Mouse (Mus musculus): ENCODE data around the gene Vmn2r56. TPM values are rescaled to one million over a fixed set of nuclear protein-coding genes. Genes with fewer than 3 reads are reported as not detected.
"Not testable (repeated sequence)": the region's sequence is repeated elsewhere in the genome, so short reads cannot be mapped to it uniquely, and the experiment has no call there.

The Vmn2r56 gene
- not detected in 2 replicates for polyA plus RNA-seq (2015; fragmentation: Nextera tagmentation; extraction: Ambion mirVana)

DNA sequence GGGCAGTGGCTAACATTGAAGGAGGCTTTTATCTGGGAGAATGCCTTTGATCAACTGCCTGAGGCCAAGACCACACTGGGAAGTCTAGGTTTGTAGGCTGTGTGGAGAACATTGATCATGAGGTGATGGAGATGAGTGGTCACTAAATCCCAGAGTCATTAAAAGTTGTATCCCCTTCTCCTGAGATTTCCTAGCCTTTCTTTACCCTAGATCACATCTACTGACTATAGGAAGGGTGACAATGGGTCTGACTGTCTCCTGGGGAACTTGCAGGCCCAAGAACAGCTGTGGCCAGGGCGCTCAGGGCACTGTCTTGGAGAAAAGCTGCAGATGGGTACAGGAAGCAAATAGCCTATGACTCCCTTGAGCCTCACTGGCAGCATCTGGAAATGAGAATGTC lies at the start of gene Vmn2r56:
Gene Vmn2r56 (minus strand): TSS at position 101 of the 400 bp plus-strand sequence.
- no peaks in the 10 kb centered on the region for H3K27me3 ChIP-seq (replicated peaks; ENCODE audit: control insufficient read depth, insufficient read depth, low read length)
- H3K9ac ChIP-seq (ENCODE audit: low read depth, low read length), result no peak within 1 kb of the TSS
- WGBS, result 41% methylated on average over 1 of the region's 1 CpGs
- no peak within 1 kb of the TSS for H3K4me2 ChIP-seq (ENCODE audit: low read depth, low read length)
- no peak for ATAC-seq
- no peak within 1 kb of the TSS for H3K27ac ChIP-seq (ENCODE audit: low read length)
- no peaks in the 10 kb centered on the region for H3K4me1 ChIP-seq (ENCODE audit: control insufficient read depth, insufficient read depth, low read length)
- no peaks in the 10 kb centered on the region for H3K36me3 ChIP-seq (ENCODE audit: control insufficient read depth, insufficient read depth, low read length)
- H3K4me3 ChIP-seq (ENCODE audit: low read length), result no peak within 1 kb of the TSS
- H3K9me3 ChIP-seq (ENCODE audit: control insufficient read depth, low read length), result no peaks in the 10 kb centered on the region

DNA sequence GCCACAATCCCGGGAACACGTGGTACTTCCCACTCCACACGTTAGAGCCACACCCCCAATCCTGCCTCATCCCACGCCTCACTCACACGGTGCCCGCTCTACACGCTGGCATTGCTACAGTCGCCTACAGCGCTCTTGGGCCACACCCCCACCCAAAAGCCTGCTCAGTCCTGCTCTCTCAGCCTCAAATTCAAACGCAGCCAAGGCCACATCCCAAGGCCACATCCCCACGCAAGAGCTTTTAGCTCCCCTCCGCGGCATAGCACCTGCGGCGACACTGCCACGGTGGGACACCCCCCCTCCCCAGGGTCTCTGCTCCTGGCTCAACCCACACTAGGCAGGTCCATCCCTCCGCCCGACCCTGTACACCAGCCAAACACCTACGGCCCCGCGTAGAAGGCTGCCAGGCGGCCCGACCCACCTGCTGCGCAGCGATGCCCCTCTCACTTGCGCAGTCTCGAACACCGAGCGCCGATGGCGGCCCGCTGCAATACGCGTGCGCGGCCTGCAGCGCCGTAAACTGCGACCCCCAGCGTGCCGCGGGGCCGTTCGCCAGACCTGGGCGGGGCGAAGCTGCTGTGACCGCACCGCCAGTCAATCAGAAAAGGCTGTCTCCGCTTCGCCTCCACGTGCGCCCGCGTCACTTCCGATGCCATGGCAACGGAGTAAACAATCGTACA lies 45.5 kb upstream of the Vmn2r56 start:
- ATAC-seq, result peak; percentile 96
- peak overlapping the region; percentile 41; the same call in 1 of the 2 replicates for H3K27ac ChIP-seq (ENCODE audit: low read length)
- H3K4me1 ChIP-seq (ENCODE audit: control insufficient read depth, insufficient read depth, low read length), result no peaks in the 10 kb centered on the region; the same call in 1 of the 2 replicates
- H3K9me3 ChIP-seq (ENCODE audit: control insufficient read depth, low read length), result no peaks in the 10 kb centered on the region
- no peaks in the 10 kb centered on the region for H3K36me3 ChIP-seq (ENCODE audit: control insufficient read depth, insufficient read depth, low read length)
- no peaks in the 10 kb centered on the region for H3K27me3 ChIP-seq (replicated peaks; ENCODE audit: control insufficient read depth, insufficient read depth, low read length)
- H3K9ac ChIP-seq (ENCODE audit: low read depth, low read length), result peak overlapping the region; percentile 79
- peak overlapping the region; percentile 99 for H3K4me2 ChIP-seq (ENCODE audit: low read depth, low read length)
- WGBS, result under 1% methylated on average over 57 of the region's 57 CpGs
- H3K4me3 ChIP-seq (ENCODE audit: low read length), result peak overlapping the region; percentile 69

- Histone ChIP-seq H3K9ac (ENCODE audit: low read depth, low read length) (peak overlapping the region; percentile 79), H3K4me1 (ENCODE audit: control insufficient read depth, insufficient read depth, low read length) (no peaks in the 10 kb centered on the region; the same call in 1 of the 2 replicates), H3K9me3 (ENCODE audit: control insufficient read depth, low read length) (no peaks in the 10 kb centered on the region), H3K27me3 (replicated peaks; ENCODE audit: control insufficient read depth, insufficient read depth, low read length) (no peaks in the 10 kb centered on the region), H3K27ac (ENCODE audit: low read length) (no peak overlapping the region), H3K4me2 (ENCODE audit: low read depth, low read length) (peak overlapping the region; percentile 99), H3K4me3 (ENCODE audit: low read length) (peak overlapping the region; percentile 69), H3K36me3 (ENCODE audit: control insufficient read depth, insufficient read depth, low read length) (no peaks in the 10 kb centered on the region)
- ATAC-seq, result no peak; the same call in 1 of the 2 replicates
- 18% methylated on average over 10 of the region's 10 CpGs for WGBS
Measured at GRCm38 (mm10) chr7:12779782-12780150, 45.0 kb upstream of the Vmn2r56 start.

GRCm38 (mm10) chr7:12779141-12779540 lies 44.3 kb upstream of the Vmn2r56 start:
- H3K36me3 ChIP-seq (ENCODE audit: control insufficient read depth, insufficient read depth, low read length), result no peaks in the 10 kb centered on the region
- no peak overlapping the region for H3K27ac ChIP-seq (ENCODE audit: low read length)
- whole genome bisulfite sequencing, result 86% methylated on average over 5 of the region's 5 CpGs
- H3K9me3 ChIP-seq (ENCODE audit: control insufficient read depth, low read length), result no peaks in the 10 kb centered on the region
- H3K4me3 ChIP-seq (ENCODE audit: low read length), result no peak overlapping the region
- ATAC-seq, result no peak
- H3K9ac ChIP-seq (ENCODE audit: low read depth, low read length), result no peak overlapping the region; the same call in 1 of the 2 replicates
- no peak overlapping the region for H3K4me2 ChIP-seq (ENCODE audit: low read depth, low read length)
- H3K27me3 ChIP-seq (replicated peaks; ENCODE audit: control insufficient read depth, insufficient read depth, low read length), result no peaks in the 10 kb centered on the region
- H3K4me1 ChIP-seq (ENCODE audit: control insufficient read depth, insufficient read depth, low read length), result no peaks in the 10 kb centered on the region; the same call in 1 of the 2 replicates

GRCm38 (mm10) chr7:12774606-12775005 lies 39.8 kb upstream of the Vmn2r56 start:
- H3K36me3 ChIP-seq (ENCODE audit: control insufficient read depth, insufficient read depth, low read length), result no peaks in the 10 kb centered on the region
- no peaks in the 10 kb centered on the region for H3K4me1 ChIP-seq (ENCODE audit: control insufficient read depth, insufficient read depth, low read length)
- WGBS, result 97% methylated on average over 1 of the region's 1 CpGs
- ATAC-seq, result no peak
- no peak overlapping the region for H3K9ac ChIP-seq (ENCODE audit: low read depth, low read length)
- no peak overlapping the region for H3K27ac ChIP-seq (ENCODE audit: low read length)
- no peaks in the 10 kb centered on the region for H3K9me3 ChIP-seq (ENCODE audit: control insufficient read depth, low read length)
- H3K4me3 ChIP-seq (ENCODE audit: low read length), result no peak overlapping the region
- no peaks in the 10 kb centered on the region for H3K27me3 ChIP-seq (replicated peaks; ENCODE audit: control insufficient read depth, insufficient read depth, low read length)
- H3K4me2 ChIP-seq (ENCODE audit: low read depth, low read length), result no peak overlapping the region

DNA sequence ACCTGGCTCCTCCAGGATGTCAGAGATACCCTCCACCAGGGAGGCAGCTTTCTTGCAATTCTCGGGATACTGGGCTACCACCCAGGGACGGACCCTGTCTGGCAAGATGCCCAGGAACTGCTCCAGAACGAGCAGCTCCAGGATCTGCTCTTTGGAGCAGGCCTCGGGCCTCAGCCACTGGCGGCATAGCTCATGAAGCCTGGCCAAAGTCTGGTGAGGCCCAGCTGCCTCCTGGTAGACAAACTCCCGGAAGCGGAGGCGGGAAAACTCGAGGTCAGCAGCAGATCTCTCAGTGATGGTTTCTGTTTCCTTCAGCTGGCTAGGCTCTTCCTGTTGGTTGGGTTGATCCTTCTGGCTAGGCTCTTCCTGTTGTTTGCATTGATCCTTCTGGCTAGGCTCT lies 39.3 kb upstream of the Vmn2r56 start:
- no peak overlapping the region for H3K27ac ChIP-seq (ENCODE audit: low read length)
- no peak overlapping the region for H3K4me3 ChIP-seq (ENCODE audit: low read length)
- no peak overlapping the region for H3K4me2 ChIP-seq (ENCODE audit: low read depth, low read length)
- H3K9me3 ChIP-seq (ENCODE audit: control insufficient read depth, low read length), result no peaks in the 10 kb centered on the region
- ATAC-seq, result no peak
- no peaks in the 10 kb centered on the region for H3K4me1 ChIP-seq (ENCODE audit: control insufficient read depth, insufficient read depth, low read length)
- H3K36me3 ChIP-seq (ENCODE audit: control insufficient read depth, insufficient read depth, low read length), result no peaks in the 10 kb centered on the region
- no peak overlapping the region for H3K9ac ChIP-seq (ENCODE audit: low read depth, low read length)
- 83% methylated on average over 9 of the region's 9 CpGs for WGBS
- H3K27me3 ChIP-seq (replicated peaks; ENCODE audit: control insufficient read depth, insufficient read depth, low read length), result no peaks in the 10 kb centered on the region

DNA sequence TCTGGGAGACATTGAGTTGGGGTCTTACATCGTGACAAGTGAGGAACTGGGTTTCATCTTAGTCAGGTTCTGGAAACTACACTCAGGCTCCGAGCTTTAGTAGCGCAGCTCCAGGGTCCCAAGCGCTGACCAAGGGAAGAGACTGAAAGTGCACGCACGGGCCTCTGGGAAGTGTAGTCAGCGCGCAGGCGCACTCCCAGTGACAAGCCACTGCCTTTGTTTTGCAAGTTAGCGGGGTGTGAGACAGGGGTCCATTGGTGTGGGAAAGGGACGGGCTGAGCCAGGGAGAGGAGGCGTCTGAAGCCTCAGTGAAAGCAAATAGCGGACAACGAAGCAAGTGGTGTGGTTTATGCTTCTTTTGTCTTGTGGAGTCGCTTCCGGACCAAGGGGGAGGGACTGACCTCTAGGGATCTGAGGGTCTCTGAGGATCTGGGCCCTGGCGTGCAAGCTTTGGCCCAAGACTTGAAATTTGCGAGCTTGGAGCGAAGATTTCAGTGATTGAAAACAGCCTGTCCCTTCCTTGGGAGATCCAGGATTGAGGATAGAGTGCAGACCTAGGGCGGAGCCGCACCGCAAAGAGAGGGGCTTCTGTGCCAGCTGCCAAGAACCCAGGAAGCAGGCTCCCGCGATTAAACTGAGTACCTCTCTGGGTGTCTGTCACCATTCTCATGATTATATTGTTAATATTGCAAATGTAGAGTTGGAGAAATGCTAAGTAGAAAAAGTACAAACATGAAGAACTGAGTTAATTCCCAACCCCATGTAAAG lies 14.8 kb upstream of the Vmn2r56 start:
- Histone ChIP-seq H3K4me1 (ENCODE audit: control insufficient read depth, insufficient read depth, low read length) (no peaks in the 10 kb centered on the region), H3K9me3 (ENCODE audit: control insufficient read depth, low read length) (no peaks in the 10 kb centered on the region), H3K4me3 (ENCODE audit: low read length) (0 out of 2 replicates have a peak overlapping the region, but pooled peaks have one; percentile 24), H3K27me3 (replicated peaks; ENCODE audit: control insufficient read depth, insufficient read depth, low read length) (no peaks in the 10 kb centered on the region), H3K4me2 (ENCODE audit: low read depth, low read length) (no peak overlapping the region), H3K9ac (ENCODE audit: low read depth, low read length) (no peak overlapping the region), H3K36me3 (ENCODE audit: control insufficient read depth, insufficient read depth, low read length) (no peaks in the 10 kb centered on the region), H3K27ac (ENCODE audit: low read length) (no peak overlapping the region)
- WGBS, result 68% methylated on average over 24 of the region's 24 CpGs
- no peak for ATAC-seq

- WGBS, result 83% methylated on average over 3 of the region's 3 CpGs
- H3K27ac ChIP-seq (ENCODE audit: low read length); H3K9me3 ChIP-seq (ENCODE audit: control insufficient read depth, low read length); H3K27me3 ChIP-seq (replicated peaks; ENCODE audit: control insufficient read depth, insufficient read depth, low read length); H3K4me3 ChIP-seq (ENCODE audit: low read length); H3K9ac ChIP-seq (ENCODE audit: low read depth, low read length); H3K36me3 ChIP-seq (ENCODE audit: control insufficient read depth, insufficient read depth, low read length); H3K4me2 ChIP-seq (ENCODE audit: low read depth, low read length); ATAC-seq; H3K4me1 ChIP-seq (ENCODE audit: control insufficient read depth, insufficient read depth, low read length): not testable (repeated sequence)
Measured at GRCm38 (mm10) chr7:12684903-12685302, 49.9 kb downstream of the Vmn2r56 start, which contains the start of gene Vmn2r55. TSS of gene Vmn2r55 (minus strand) at chr7:12685003.

DNA sequence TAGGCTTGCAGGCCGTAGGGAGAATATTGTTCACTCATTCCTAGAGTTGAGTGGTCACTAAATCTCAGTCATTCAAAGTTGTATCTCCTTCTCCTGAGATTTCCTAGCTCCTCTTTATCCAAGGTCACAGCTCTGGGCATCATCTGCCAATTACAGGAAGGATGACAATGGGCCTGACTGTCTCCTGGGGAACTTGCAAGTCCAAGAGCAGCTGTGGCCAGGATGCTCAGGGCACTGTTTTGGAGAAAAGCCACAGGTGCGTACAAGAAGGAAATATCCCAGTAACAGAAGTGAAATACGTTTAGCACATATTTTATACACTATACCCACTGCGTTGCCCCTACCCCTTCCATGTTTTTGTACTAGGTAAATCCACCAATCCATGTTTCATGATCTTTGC lies 94.6 kb downstream of the Vmn2r56 start, which contains the start of gene Vmn2r54:
Gene Vmn2r54 (minus strand): TSS at position 101 of the 400 bp plus-strand sequence.
- H3K36me3 ChIP-seq (ENCODE audit: control insufficient read depth, insufficient read depth, low read length); H3K9me3 ChIP-seq (ENCODE audit: control insufficient read depth, low read length): not testable (repeated sequence)
- WGBS, result 71% methylated on average over 3 of the region's 4 CpGs

More for the DNA sequence above, 94.6 kb downstream of the Vmn2r56 start, which contains the start of gene Vmn2r54:
- H3K9ac ChIP-seq (ENCODE audit: low read depth, low read length); H3K27me3 ChIP-seq (replicated peaks; ENCODE audit: control insufficient read depth, insufficient read depth, low read length); H3K4me1 ChIP-seq (ENCODE audit: control insufficient read depth, insufficient read depth, low read length); H3K4me2 ChIP-seq (ENCODE audit: low read depth, low read length); ATAC-seq; H3K4me3 ChIP-seq (ENCODE audit: low read length); H3K27ac ChIP-seq (ENCODE audit: low read length): not testable (repeated sequence)

Data from intestine, embryonic 16.5 days (tissue).